Mouse (Mus musculus): ENCODE data around the gene Dnah6.

GRCm38 (mm10) chr6:72969787-72970186 lies 251.7 kb downstream of the Dnah6 start:
- TF ChIP-seq POLR2A (IDR thresholded peaks at IDR 0.05; ENCODE audit: borderline replicate concordance, control insufficient read depth, low read depth, low read length) (no peak), CTCF (IDR thresholded peaks at IDR 0.05; ENCODE audit: control insufficient read depth, insufficient read depth, low read length) (no peak)
